Mouse (Mus musculus): ENCODE results near the gene Wt1. TPM values are rescaled to one million over a fixed set of nuclear protein-coding genes. Genes with fewer than 3 reads are reported as not detected.

Wt1 gene
- polyA plus RNA-seq, 1 experiment: 1.1 TPM

GRCm38 (mm10) chr2:105206563-105207174 lies 80.3 kb downstream of the Wt1 start:
- TF ChIP-seq POLR2A (IDR thresholded peaks at IDR 0.05; ENCODE audit: low read depth, low read length) (no peak), CTCF (IDR thresholded peaks at IDR 0.05; ENCODE audit: borderline replicate concordance, insufficient read depth, low read length) (no peak)
- H3K27ac ChIP-seq (ENCODE audit: insufficient read depth, low read length): no peak overlapping the region
- no peaks in the 10 kb centered on the region for H3K4me1 ChIP-seq (ENCODE audit: control insufficient read depth, insufficient read depth, low read length)
- H3K4me3 ChIP-seq (ENCODE audit: insufficient read depth, low read length): no peak overlapping the region

GRCm38 (mm10) chr2:105212839-105213238 lies 86.5 kb downstream of the Wt1 start:
- Histone ChIP-seq H3K4me3 (ENCODE audit: insufficient read depth, low read length) (no peak overlapping the region), H3K4me1 (ENCODE audit: control insufficient read depth, insufficient read depth, low read length) (peaks cover 10% of the 10 kb centered on the region), H3K27ac (ENCODE audit: insufficient read depth, low read length) (no peak overlapping the region)
- TF ChIP-seq POLR2A (IDR thresholded peaks at IDR 0.05; ENCODE audit: low read depth, low read length) (no peak), CTCF (IDR thresholded peaks at IDR 0.05; ENCODE audit: borderline replicate concordance, insufficient read depth, low read length) (no peak)

- Histone ChIP-seq H3K4me3 (ENCODE audit: insufficient read depth, low read length) (no peak overlapping the region), H3K4me1 (ENCODE audit: control insufficient read depth, insufficient read depth, low read length) (peaks cover 15% of the 10 kb centered on the region)
These were observed 89.6 kb downstream of the Wt1 start for GRCm38 (mm10) chr2:105215914-105216313.

GRCm38 (mm10) chr2:105219229-105219628 lies 92.9 kb downstream of the Wt1 start:
- no peak overlapping the region for H3K4me3 ChIP-seq (ENCODE audit: insufficient read depth, low read length)
- H3K27ac ChIP-seq (ENCODE audit: insufficient read depth, low read length): no peak overlapping the region
- TF ChIP-seq POLR2A (IDR thresholded peaks at IDR 0.05; ENCODE audit: low read depth, low read length) (no peak), CTCF (IDR thresholded peaks at IDR 0.05; ENCODE audit: borderline replicate concordance, insufficient read depth, low read length) (no peak)
- peaks cover 5% of the 10 kb centered on the region; the same call in 1 of the 2 replicates for H3K4me1 ChIP-seq (ENCODE audit: control insufficient read depth, insufficient read depth, low read length)

More at GRCm38 (mm10) chr2:105215914-105216313, 89.6 kb downstream of the Wt1 start:
- TF ChIP-seq POLR2A (IDR thresholded peaks at IDR 0.05; ENCODE audit: low read depth, low read length): no peak
- TF ChIP-seq CTCF (IDR thresholded peaks at IDR 0.05; ENCODE audit: borderline replicate concordance, insufficient read depth, low read length): no peak
- no peak overlapping the region for H3K27ac ChIP-seq (ENCODE audit: insufficient read depth, low read length)

- TF ChIP-seq CTCF (IDR thresholded peaks at IDR 0.05; ENCODE audit: borderline replicate concordance, insufficient read depth, low read length) (no peak), POLR2A (IDR thresholded peaks at IDR 0.05; ENCODE audit: low read depth, low read length) (no peak)
- Histone ChIP-seq H3K4me3 (ENCODE audit: insufficient read depth, low read length) (no peak overlapping the region), H3K4me1 (ENCODE audit: control insufficient read depth, insufficient read depth, low read length) (peaks cover 5% of the 10 kb centered on the region; the same call in 1 of the 2 replicates), H3K27ac (ENCODE audit: insufficient read depth, low read length) (no peak overlapping the region)
These were observed 93.3 kb downstream of the Wt1 start for GRCm38 (mm10) chr2:105219664-105220063.

- peaks cover 5% of the 10 kb centered on the region; the same call in 1 of the 2 replicates for H3K4me1 ChIP-seq (ENCODE audit: control insufficient read depth, insufficient read depth, low read length)
- TF ChIP-seq CTCF (IDR thresholded peaks at IDR 0.05; ENCODE audit: borderline replicate concordance, insufficient read depth, low read length) (no peak), POLR2A (IDR thresholded peaks at IDR 0.05; ENCODE audit: low read depth, low read length) (no peak)
- H3K4me3 ChIP-seq (ENCODE audit: insufficient read depth, low read length): no peak overlapping the region
- peak overlapping the region; percentile 84 for H3K27ac ChIP-seq (ENCODE audit: insufficient read depth, low read length)
These were observed 94.5 kb downstream of the Wt1 start for GRCm38 (mm10) chr2:105220738-105221303.

Other genes starting within 250 kb of the Wt1 start
- gene Eif3m, start 109.4 kb upstream of the Wt1 start, polyA plus RNA-seq (2011; ENCODE audit: insufficient read length, low read depth, missing spikeins): 209 and 215 TPM in 2 replicates
- not detected in 2 replicates for gene Gm11060, start 34.5 kb upstream of the Wt1 start, polyA plus RNA-seq (2011; ENCODE audit: insufficient read length, low read depth, missing spikeins)
- gene Them7, start 97.8 kb downstream of the Wt1 start, polyA plus RNA-seq (2011; ENCODE audit: insufficient read length, low read depth, missing spikeins): not detected in 2 replicates